Mouse (Mus musculus): ENCODE data around the gene Gid8. TPM values are rescaled to one million over a fixed set of nuclear protein-coding genes. Genes with fewer than 3 reads are reported as not detected.

The Gid8 gene
- polyA plus RNA-seq, 1 experiment from 2014 or later, result 61.1 TPM

GRCm38 (mm10) chr2:180758513-180759263 is 48.8 kb downstream of the Gid8 start:
- WGBS, result 20% methylated on average over 15 of the region's 15 CpGs
- peak; percentile 91 for ATAC-seq
- no peaks in the 10 kb centered on the region for H3K9me3 ChIP-seq
- H3K9ac ChIP-seq (replicated peaks), result no peak overlapping the region
- no peaks in the 10 kb centered on the region for H3K27me3 ChIP-seq
- peaks cover 39% of the 10 kb centered on the region for H3K4me1 ChIP-seq (replicated peaks)
- no peak overlapping the region for H3K4me3 ChIP-seq (replicated peaks)
- peak overlapping the region; percentile 22; the same call in 1 of the 2 replicates for H3K4me2 ChIP-seq (replicated peaks)
- H3K36me3 ChIP-seq, result no peaks in the 10 kb centered on the region
- H3K27ac ChIP-seq, result peak overlapping the region; percentile 85

- no peak overlapping the region for H3K4me2 ChIP-seq (replicated peaks)
- no peak for ATAC-seq
- peaks cover 6% of the 10 kb centered on the region; the same call in 1 of the 2 replicates for H3K27me3 ChIP-seq
- H3K4me3 ChIP-seq (replicated peaks), result no peak overlapping the region
- H3K9ac ChIP-seq (replicated peaks), result no peak overlapping the region
- peaks cover 11% of the 10 kb centered on the region for H3K4me1 ChIP-seq (replicated peaks)
- H3K27ac ChIP-seq, result peak overlapping the region; percentile 5; the same call in 1 of the 2 replicates
- WGBS, result 47% methylated on average over 11 of the region's 11 CpGs
- no peaks in the 10 kb centered on the region for H3K9me3 ChIP-seq
- H3K36me3 ChIP-seq, result no peaks in the 10 kb centered on the region
Observed at GRCm38 (mm10) chr2:180764986-180765385, 55.1 kb downstream of the Gid8 start.

GRCm38 (mm10) chr2:180765713-180766112 is 55.8 kb downstream of the Gid8 start:
- H3K9ac ChIP-seq (replicated peaks), result no peak overlapping the region
- WGBS, result 75% methylated on average over 7 of the region's 7 CpGs
- H3K4me3 ChIP-seq (replicated peaks), result no peak overlapping the region
- no peak overlapping the region; the same call in 1 of the 2 replicates for H3K27ac ChIP-seq
- H3K4me2 ChIP-seq (replicated peaks), result no peak overlapping the region
- no peak for ATAC-seq
- no peaks in the 10 kb centered on the region for H3K9me3 ChIP-seq
- H3K36me3 ChIP-seq, result no peaks in the 10 kb centered on the region
- peaks cover 6% of the 10 kb centered on the region; the same call in 1 of the 2 replicates for H3K27me3 ChIP-seq
- H3K4me1 ChIP-seq (replicated peaks), result peaks cover 11% of the 10 kb centered on the region

Other genes with a start within 250 kb of the Gid8 start
- gene Ntsr1, start 210.1 kb upstream of the Gid8 start, polyA plus RNA-seq (2015; fragmentation: Nextera tagmentation; extraction: Ambion mirVana), result 1.2 and 1.3 TPM in 2 replicates
- gene Mrgbp, start 128.8 kb upstream of the Gid8 start, polyA plus RNA-seq (2015; fragmentation: Nextera tagmentation; extraction: Ambion mirVana), result 49.2 and 51.9 TPM in 2 replicates
- gene Ogfr, start 120.9 kb upstream of the Gid8 start, polyA plus RNA-seq (2015; fragmentation: Nextera tagmentation; extraction: Ambion mirVana), result 89.5 and 95.8 TPM in 2 replicates
- gene Col9a3, start 112.3 kb upstream of the Gid8 start, polyA plus RNA-seq (2015; fragmentation: Nextera tagmentation; extraction: Ambion mirVana), result 17.5 and 17.9 TPM in 2 replicates
- gene Tcfl5, start 67.4 kb upstream of the Gid8 start, polyA plus RNA-seq (2015; fragmentation: Nextera tagmentation; extraction: Ambion mirVana), result 0.09 and 0.15 TPM in 2 replicates
- 33.9 and 36.3 TPM in 2 replicates for gene Dido1, start 118 bp upstream of the Gid8 start, polyA plus RNA-seq (2015; fragmentation: Nextera tagmentation; extraction: Ambion mirVana)
- gene Slc17a9, start 15.1 kb downstream of the Gid8 start, polyA plus RNA-seq (2015; fragmentation: Nextera tagmentation; extraction: Ambion mirVana), result 0.27 and 0.61 TPM in 2 replicates
- gene Bhlhe23, start 66.8 kb downstream of the Gid8 start, polyA plus RNA-seq (2015; fragmentation: Nextera tagmentation; extraction: Ambion mirVana), result 18.7 and 25.0 TPM in 2 replicates
- gene Ythdf1, start 210.8 kb downstream of the Gid8 start, polyA plus RNA-seq (2015; fragmentation: Nextera tagmentation; extraction: Ambion mirVana), result 37.7 and 47.2 TPM in 2 replicates
- gene Birc7, start 218.9 kb downstream of the Gid8 start, polyA plus RNA-seq (2015; fragmentation: Nextera tagmentation; extraction: Ambion mirVana), result 0.27 and 0.55 TPM in 2 replicates
- 94.0 and 101 TPM in 2 replicates for gene Nkain4, start 244.6 kb downstream of the Gid8 start, polyA plus RNA-seq (2015; fragmentation: Nextera tagmentation; extraction: Ambion mirVana)